17 mouse cellular contexts compared by ENCODE assay signal in genomic region chr9:113309707-113310574, GRCm38 (mm10).
DNase-seq lines count a peak whose midpoint lies in the region; ATAC-seq and TF ChIP-seq lines count a peak whose summit lies in the region.
"Had no signal": no experiment of that assay in that cellular context is flagged by ENCODE, and none has a peak within 500 bp of the region (broad histone marks: within the 10 kb centered on the region; RNA-seq: fewer than 3 reads in every experiment).

No protein-coding gene starts in this region.

- H3K4me3 ChIP-seq in forebrain, embryonic 14.5 days (ENCODE audit: low read depth, low read length), result no peak overlapping the region
- no peak overlapping the region for H3K4me3 ChIP-seq in forebrain, embryonic 10.5 days
- no peak overlapping the region for H3K4me3 ChIP-seq in lung, embryonic 16.5 days (ENCODE audit: low read length)
- no peak overlapping the region for H3K4me3 ChIP-seq in limb, embryonic 14.5 days (replicated peaks; ENCODE audit: low read length)
- H3K4me3 ChIP-seq: forebrain, embryonic 15.5 days; heart, embryonic 13.5 days had no signal

- ATAC-seq in forebrain, embryonic 14.5 days, result no peak
- peak; percentile 87 for ATAC-seq in lung, embryonic 16.5 days (ENCODE audit: low read depth)
- ATAC-seq in limb, embryonic 14.5 days (ENCODE audit: low FRiP score, low read depth), result no peak
- ATAC-seq: forebrain, embryonic 15.5 days; hindbrain, embryonic 16.5 days had no signal

- H3K27ac ChIP-seq in forebrain, embryonic 14.5 days (ENCODE audit: low read depth, low read length), result no peak overlapping the region
- H3K27ac ChIP-seq in forebrain, embryonic 10.5 days, result no peak overlapping the region
- peak overlapping the region; percentile 43; the same call in 1 of the 2 replicates for H3K27ac ChIP-seq in lung, embryonic 16.5 days (ENCODE audit: low read length)
- H3K27ac ChIP-seq in limb, embryonic 14.5 days (replicated peaks; ENCODE audit: low read depth, low read length), result no peak overlapping the region
- H3K27ac ChIP-seq: forebrain, embryonic 15.5 days; heart, embryonic 13.5 days had no signal

- H3K9me3 ChIP-seq in forebrain, embryonic 14.5 days (replicated peaks; ENCODE audit: control insufficient read depth, low read length), result no peaks in the 10 kb centered on the region
- no peaks in the 10 kb centered on the region for H3K9me3 ChIP-seq in forebrain, embryonic 10.5 days
- H3K9me3 ChIP-seq in lung, embryonic 16.5 days (ENCODE audit: control insufficient read depth, low read length), result no peaks in the 10 kb centered on the region
- H3K9me3 ChIP-seq in limb, embryonic 14.5 days (ENCODE audit: control insufficient read depth, low read length), result no peaks in the 10 kb centered on the region
- H3K9me3 ChIP-seq: forebrain, embryonic 15.5 days; heart, embryonic 13.5 days had no signal

- 86% methylated on average over 7 of the region's 7 CpGs for WGBS in forebrain, embryonic 14.5 days
- WGBS in forebrain, embryonic 10.5 days, result 89% methylated on average over 7 of the region's 7 CpGs
- WGBS in lung, embryonic 16.5 days, result 72% methylated on average over 7 of the region's 7 CpGs
- 72% methylated on average over 7 of the region's 7 CpGs for WGBS in limb, embryonic 14.5 days

- no peaks in the 10 kb centered on the region for H3K36me3 ChIP-seq in forebrain, embryonic 14.5 days (ENCODE audit: control insufficient read depth, insufficient read depth, low read length)
- H3K36me3 ChIP-seq in forebrain, embryonic 10.5 days (replicated peaks), result no peaks in the 10 kb centered on the region
- H3K36me3 ChIP-seq in lung, embryonic 16.5 days (ENCODE audit: control insufficient read depth, insufficient read depth, low read length), result no peaks in the 10 kb centered on the region
- no peaks in the 10 kb centered on the region for H3K36me3 ChIP-seq in limb, embryonic 14.5 days (ENCODE audit: control insufficient read depth, insufficient read depth, low read length)
- H3K36me3 ChIP-seq: forebrain, embryonic 15.5 days; heart, embryonic 13.5 days had no signal

- no peaks in the 10 kb centered on the region for H3K27me3 ChIP-seq in forebrain, embryonic 14.5 days (replicated peaks; ENCODE audit: control insufficient read depth, insufficient read depth, low read length)
- no peaks in the 10 kb centered on the region for H3K27me3 ChIP-seq in forebrain, embryonic 10.5 days (ENCODE audit: poor library complexity, severe bottlenecking)
- no peaks in the 10 kb centered on the region for H3K27me3 ChIP-seq in lung, embryonic 16.5 days (ENCODE audit: control insufficient read depth, insufficient read depth, low read depth, low read length)
- H3K27me3 ChIP-seq in limb, embryonic 14.5 days (ENCODE audit: control insufficient read depth, insufficient read depth, low read length), result no peaks in the 10 kb centered on the region
- H3K27me3 ChIP-seq: forebrain, embryonic 15.5 days; heart, embryonic 13.5 days had no signal

- TF ChIP-seq CTCF in brain, embryonic 14.5 days (IDR thresholded peaks at IDR 0.05; ENCODE audit: borderline replicate concordance, extremely low read depth, insufficient read depth, insufficient read length), result no peak

- peaks cover 5% of the 10 kb centered on the region; the same call in 1 of the 2 replicates for H3K4me1 ChIP-seq in forebrain, embryonic 14.5 days (ENCODE audit: control insufficient read depth, insufficient read depth, low read length)
- peaks cover 11% of the 10 kb centered on the region for H3K4me1 ChIP-seq in forebrain, embryonic 10.5 days
- peaks cover 3% of the 10 kb centered on the region; the same call in 1 of the 2 replicates for H3K4me1 ChIP-seq in lung, embryonic 16.5 days (replicated peaks; ENCODE audit: control insufficient read depth, insufficient read depth, low read length)
- no peaks in the 10 kb centered on the region for H3K4me1 ChIP-seq in limb, embryonic 14.5 days (ENCODE audit: control insufficient read depth, insufficient read depth, low read length)

- no peak overlapping the region for H3K4me2 ChIP-seq in forebrain, embryonic 14.5 days (ENCODE audit: low read length)
- no peak overlapping the region for H3K4me2 ChIP-seq in lung, embryonic 16.5 days (ENCODE audit: low read depth, low read length)
- H3K4me2 ChIP-seq in limb, embryonic 14.5 days (replicated peaks; ENCODE audit: low read depth, low read length, severe bottlenecking), result no peak overlapping the region
- H3K4me2 ChIP-seq: forebrain, embryonic 15.5 days; heart, embryonic 13.5 days had no signal

- peak; percentile 5 for DNase-seq in forebrain, embryonic 14.5 days (ENCODE audit: low spot score)
- DNase-seq in forebrain, embryonic 10.5 days (ENCODE audit: extremely low spot score, low spot score), result no peak
- no peak for DNase-seq in lung, adult 18-20 months
- peak; percentile 15 for DNase-seq in brain, embryonic 14.5 days (ENCODE audit: low read depth)
- DNase-seq in limb, embryonic 14.5 days (ENCODE audit: low spot score), result peak; percentile 31
- DNase-seq in thymus, postnatal 14 days, result no peak
- no peak for DNase-seq in adrenal gland, adult 18-20 months (ENCODE audit: low spot score in 2 of 2)
- DNase-seq: adrenal gland, postnatal 25 days; cerebellum, adult 2 months; cerebellum, postnatal 10 days; gastrocnemius, postnatal 36 days; heart, adult 11 months; heart, postnatal 36 days had no signal

- H3K9ac ChIP-seq in forebrain, embryonic 14.5 days (ENCODE audit: low read length), result no peak overlapping the region
- no peak overlapping the region for H3K9ac ChIP-seq in lung, embryonic 16.5 days (ENCODE audit: low read length)
- no peak overlapping the region for H3K9ac ChIP-seq in limb, embryonic 14.5 days (ENCODE audit: low read depth, low read length, severe bottlenecking)
- H3K9ac ChIP-seq: forebrain, embryonic 15.5 days; heart, embryonic 13.5 days had no signal

- no peak for TF ChIP-seq POLR2A in brain, embryonic 14.5 days (IDR thresholded peaks at IDR 0.05; ENCODE audit: borderline replicate concordance, extremely low read depth, insufficient read depth, insufficient read length, poor library complexity, severe bottlenecking)
- no peak for TF ChIP-seq POLR2A in limb, embryonic 14.5 days (IDR thresholded peaks at IDR 0.05; ENCODE audit: borderline replicate concordance, extremely low read depth, insufficient read depth, insufficient read length)

Comparison
In these comparisons a context has a peak if more than half of its experiments do, and no peak if none do; other contexts are left out.
1. DNase-seq: peak in forebrain, embryonic 14.5 days (single experiment), brain, embryonic 14.5 days (single experiment) and limb, embryonic 14.5 days (single experiment); none in forebrain, embryonic 10.5 days (single experiment), lung, adult 18-20 months (0 of 2), thymus, postnatal 14 days (single experiment) and adrenal gland, adult 18-20 months (0 of 2).